25 mouse cellular contexts compared by ENCODE assay signal in the genomic region with DNA sequence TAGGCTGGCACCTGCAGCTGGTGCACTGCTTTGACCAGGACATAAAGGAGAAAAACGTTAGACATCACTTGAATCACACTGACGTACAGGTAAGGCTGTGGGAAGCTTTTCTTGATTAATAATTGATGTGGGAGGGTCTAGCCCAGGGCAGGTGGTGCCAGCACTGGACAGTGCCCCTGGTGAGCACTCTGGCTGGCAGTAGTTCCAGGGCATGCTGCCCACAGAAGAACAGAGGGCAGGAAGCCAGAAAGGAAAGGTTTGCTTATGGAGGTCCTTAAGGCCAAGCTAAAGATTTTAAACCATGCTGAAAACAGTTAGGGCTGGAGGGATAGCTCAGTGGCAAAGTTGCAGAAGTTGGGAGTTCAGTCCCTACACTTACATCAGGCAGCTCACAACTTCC. TPM values are rescaled to one million over a fixed set of nuclear protein-coding genes. Genes with fewer than 3 reads are reported as not detected.
"Had no signal": no experiment of that assay in that cellular context is flagged by ENCODE, and none has a peak within 500 bp of the region (broad histone marks: within the 10 kb centered on the region; RNA-seq: fewer than 3 reads in every experiment).

No protein-coding gene starts in this region.

- H3K36me3 ChIP-seq: hindbrain, embryonic 13.5 days; intestine, embryonic 15.5 days; limb, embryonic 10.5 days; limb, embryonic 13.5 days; liver, embryonic 13.5 days; midbrain, embryonic 10.5 days; midbrain, embryonic 13.5 days; neural tube, embryonic 13.5 days; stomach, embryonic 15.5 days had no signal

- DNase-seq: layer of hippocampus, adult 9-11 months; liver; liver, embryonic 13.5 days; lung, embryonic 14.5 days; retina, postnatal 1 day; thymus, postnatal 25 days had no signal

- H3K4me2 ChIP-seq: hindbrain, embryonic 13.5 days; intestine, embryonic 15.5 days; limb, embryonic 13.5 days; liver, embryonic 13.5 days; lung, embryonic 14.5 days; midbrain, embryonic 13.5 days; neural tube, embryonic 13.5 days; stomach, embryonic 15.5 days had no signal

- H3K4me1 ChIP-seq: hindbrain, embryonic 13.5 days; intestine, embryonic 15.5 days; limb, embryonic 10.5 days; limb, embryonic 13.5 days; liver, embryonic 13.5 days; megakaryocyte, embryonic 14.5 days; midbrain, embryonic 10.5 days; midbrain, embryonic 13.5 days; neural tube, embryonic 13.5 days; stomach, embryonic 15.5 days had no signal

- H3K4me3 ChIP-seq: hindbrain, embryonic 13.5 days; intestine, embryonic 15.5 days; layer of hippocampus, adult 2 months; limb, embryonic 10.5 days; limb, embryonic 13.5 days; liver, embryonic 13.5 days; megakaryocyte, embryonic 14.5 days; midbrain, embryonic 10.5 days; midbrain, embryonic 13.5 days; myocyte; neural tube, embryonic 13.5 days; stomach, embryonic 15.5 days had no signal

- ATAC-seq: hindbrain, embryonic 16.5 days; intestine, embryonic 15.5 days; lung, postnatal 0 days; midbrain, embryonic 13.5 days; midbrain, embryonic 16.5 days had no signal

- H3K27ac ChIP-seq: hindbrain, embryonic 13.5 days; intestine, embryonic 15.5 days; layer of hippocampus, adult 2 months; limb, embryonic 10.5 days; limb, embryonic 13.5 days; liver, embryonic 13.5 days; macrophage; midbrain, embryonic 10.5 days; midbrain, embryonic 13.5 days; neural tube, embryonic 13.5 days; stomach, embryonic 15.5 days had no signal

- H3K9ac ChIP-seq: hindbrain, embryonic 13.5 days; intestine, embryonic 15.5 days; limb, embryonic 13.5 days; liver, embryonic 13.5 days; lung, embryonic 14.5 days; midbrain, embryonic 13.5 days; neural tube, embryonic 13.5 days; stomach, embryonic 15.5 days had no signal

- H3K9me3 ChIP-seq: hindbrain, embryonic 13.5 days; intestine, embryonic 15.5 days; limb, embryonic 10.5 days; limb, embryonic 13.5 days; liver, embryonic 13.5 days; midbrain, embryonic 10.5 days; midbrain, embryonic 13.5 days; stomach, embryonic 15.5 days had no signal

RNA-seq across cellular contexts. Expression of a gene that starts 7.2 kb away (rescaled TPM):
- polyA plus RNA-seq: hindbrain, embryonic 13.5 days; hindbrain, embryonic 16.5 days; intestine, embryonic 15.5 days; large intestine, adult 2 months; liver, embryonic 13.5 days; liver, embryonic 16.5 days; lung, embryonic 14.5 days; lung, postnatal 0 days; macrophage; myocyte; neural tube, embryonic 13.5 days; small intestine, adult 2 months; stomach, embryonic 15.5 days; thymus, postnatal 0 days had no signal
